Mouse (Mus musculus) kidney, adult 9 months (tissue): ENCODE results near the gene Tmem106c.

Experiments used
- DNase-seq: peaks from one replicate; pipeline ENCODE4 v3.0.0; 2022

Tmem106c gene

DNA sequence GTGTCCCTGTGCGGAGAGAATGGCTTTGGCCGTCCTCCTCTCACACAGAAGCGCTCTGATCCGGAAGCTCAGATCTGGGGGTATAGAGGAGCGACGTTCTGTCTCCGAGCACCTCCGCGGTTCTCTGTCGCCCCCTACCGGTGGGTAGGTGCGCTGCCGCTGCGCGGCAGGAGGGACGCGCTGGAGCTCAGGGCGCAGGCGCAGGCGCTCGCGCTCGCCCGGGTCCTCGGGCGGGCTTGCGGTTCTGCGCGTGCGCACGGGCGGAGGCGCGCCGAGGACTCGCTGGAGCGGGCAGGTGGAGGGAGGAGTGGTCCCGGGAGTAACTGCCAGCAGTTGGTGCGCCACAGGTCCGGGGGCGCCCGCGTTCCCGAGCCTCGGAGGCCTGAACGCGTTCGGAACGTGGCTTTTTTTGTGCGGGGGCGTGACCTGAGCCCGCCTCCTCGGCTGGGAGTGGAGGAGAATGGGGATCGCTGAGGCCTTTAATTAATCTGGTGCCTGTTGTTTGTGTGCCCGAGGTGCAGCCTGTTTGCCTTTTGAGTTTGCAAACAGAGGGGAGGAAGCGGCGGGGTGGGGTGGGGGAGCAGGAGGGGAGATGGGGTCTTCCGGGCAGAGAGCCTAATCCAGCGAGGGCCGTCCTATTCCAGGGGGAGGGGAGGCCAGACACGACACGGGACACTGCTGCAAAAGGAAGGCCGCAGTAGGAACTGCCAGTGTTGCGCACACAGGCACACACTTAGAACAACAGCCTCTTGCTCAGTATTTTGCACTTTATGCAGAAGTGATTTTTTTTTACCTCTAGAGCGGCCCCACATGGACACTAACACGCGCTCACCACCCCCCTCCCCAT, at the start of gene Tmem106c:
TSS of gene Tmem106c (plus strand) at position 212 of the 847 bp plus-strand sequence.
- peak; percentile 90 for DNase-seq

GRCm38 (mm10) chr15:97914331-97914747, 49.7 kb upstream of the Tmem106c start:
- peak; percentile 72 for DNase-seq

- DNase-seq: peak; percentile 67
Observed at GRCm38 (mm10) chr15:97917994-97918393, 46.0 kb upstream of the Tmem106c start.

DNA sequence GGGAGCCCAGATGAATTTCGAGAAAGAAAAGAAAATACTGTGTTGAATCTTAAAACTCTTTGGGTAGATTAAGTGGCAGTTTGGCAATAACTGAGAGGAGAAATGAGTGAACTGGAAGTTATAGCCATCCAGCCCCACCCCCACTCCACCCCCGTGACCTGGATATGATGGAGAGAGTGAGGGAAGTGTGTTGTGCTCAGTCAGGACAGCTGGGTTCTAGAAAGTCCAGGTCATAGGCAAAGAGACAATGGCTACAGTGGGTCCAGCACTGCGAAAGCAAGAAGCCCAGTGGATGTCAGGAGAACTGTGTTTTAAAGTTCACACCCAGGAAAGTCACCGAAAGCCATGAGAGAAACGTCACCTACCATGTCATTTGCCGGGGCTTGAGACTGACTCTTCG, 44.8 kb upstream of the Tmem106c start:
- DNase-seq: no peak

DNA sequence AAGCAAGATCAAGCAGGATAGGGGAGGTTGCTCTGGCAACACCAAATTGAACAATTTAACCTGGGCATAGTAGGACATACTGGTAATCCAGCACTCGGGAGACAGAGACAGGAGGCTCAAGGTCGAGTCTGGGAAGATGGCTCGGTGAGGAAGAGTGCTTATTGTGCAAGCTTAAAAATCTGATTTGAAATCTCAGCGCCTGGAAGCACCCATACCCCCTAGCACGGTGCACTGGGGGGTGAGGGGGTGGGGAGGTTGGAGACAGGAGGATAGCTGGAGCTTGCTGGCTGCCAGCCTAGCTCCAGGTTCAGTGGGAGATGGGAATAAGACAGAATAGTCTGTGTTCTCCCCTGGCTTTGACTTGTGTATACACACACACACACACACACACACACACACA, 43.7 kb upstream of the Tmem106c start:
- DNase-seq: no peak

DNA sequence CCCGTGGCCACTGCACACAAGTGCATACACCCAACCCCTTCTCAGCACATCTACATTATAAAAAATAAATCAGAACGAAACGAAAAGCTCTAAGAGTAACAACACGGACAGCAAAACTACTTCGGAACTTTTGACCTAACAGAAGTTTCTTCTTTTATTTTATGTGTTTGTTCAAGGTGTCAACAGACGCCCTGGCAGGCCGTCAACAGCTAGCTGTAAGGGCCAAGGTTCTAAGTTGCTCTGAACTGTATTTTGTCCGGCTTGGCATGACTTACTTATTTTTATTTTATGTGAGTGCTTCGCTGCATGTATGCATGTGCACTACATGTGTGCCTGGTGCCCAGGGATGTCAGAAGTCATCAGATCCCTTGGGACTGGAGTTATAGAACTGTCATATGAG, 42.2 kb upstream of the Tmem106c start:
- DNase-seq: no peak

DNA sequence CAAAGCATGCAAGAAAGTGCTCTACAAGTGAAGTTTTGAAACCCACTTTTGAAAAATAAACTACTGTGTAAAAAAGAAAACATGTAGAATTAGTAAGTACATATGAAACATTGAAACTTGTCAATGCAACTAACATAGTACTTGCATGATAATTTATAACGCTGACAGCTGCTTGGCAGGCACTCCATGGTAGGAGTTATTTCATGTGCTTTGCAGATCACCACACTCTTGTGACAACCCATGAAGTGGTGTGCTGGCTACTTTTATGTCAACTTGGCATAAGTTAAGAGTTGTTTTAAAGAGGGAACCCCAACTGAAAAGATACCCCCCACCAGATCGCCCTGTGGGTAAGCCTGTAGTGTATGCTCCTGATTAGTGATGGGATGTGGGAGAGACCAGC, 41.6 kb upstream of the Tmem106c start:
- no peak for DNase-seq

DNA sequence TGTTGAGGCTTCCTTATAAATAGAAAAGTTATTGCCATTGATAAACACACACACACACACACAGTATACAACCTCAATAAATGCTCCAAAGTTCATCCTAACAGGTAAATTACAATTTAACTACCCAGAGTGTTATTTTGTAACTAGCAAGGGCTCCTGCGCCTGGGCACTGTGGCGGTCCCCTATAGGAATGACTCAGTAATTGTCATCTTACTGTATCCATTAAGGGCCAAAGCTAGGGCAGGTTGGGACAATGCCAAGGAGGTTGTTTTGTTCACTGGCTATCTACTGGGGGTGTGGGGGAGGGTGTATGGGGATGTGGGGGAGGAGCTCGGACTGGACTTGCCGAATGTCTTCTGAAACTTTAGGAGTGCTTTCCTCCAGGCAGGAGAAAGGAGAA, 37.0 kb upstream of the Tmem106c start:
- peak; percentile 79 for DNase-seq

- no peak for DNase-seq
Observed at GRCm38 (mm10) chr15:97927821-97928220, 36.2 kb upstream of the Tmem106c start.

DNA sequence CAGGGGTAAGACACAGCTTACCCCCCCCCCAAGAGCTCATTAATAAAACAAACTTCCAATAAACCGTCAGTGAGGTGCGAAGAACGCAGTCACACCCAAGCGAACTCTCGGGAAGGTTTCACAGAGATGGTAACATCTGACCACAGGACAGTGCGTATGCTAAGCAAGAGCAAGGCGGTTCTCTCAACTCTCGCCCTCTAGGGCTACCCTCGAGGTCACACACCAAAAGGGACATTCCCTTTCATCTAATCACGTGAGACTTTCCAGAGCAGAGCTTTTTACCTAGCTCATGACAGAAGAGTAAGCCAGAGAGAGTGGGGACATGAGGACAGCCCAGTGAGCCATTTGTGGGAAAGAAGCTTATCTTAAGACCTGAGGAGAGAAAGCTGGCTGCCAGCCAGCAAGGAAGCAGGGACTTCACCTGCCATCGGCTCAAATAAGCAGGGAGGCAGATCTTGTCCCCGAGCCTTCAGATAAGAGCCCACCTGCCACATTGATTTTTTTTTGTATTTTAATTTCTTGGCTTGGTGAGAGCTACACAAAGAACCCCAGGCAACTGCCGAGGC, 34.7 kb upstream of the Tmem106c start:
- DNase-seq: no peak

- DNase-seq: no peak
Observed at GRCm38 (mm10) chr15:97932441-97932840, 31.6 kb upstream of the Tmem106c start.

DNA sequence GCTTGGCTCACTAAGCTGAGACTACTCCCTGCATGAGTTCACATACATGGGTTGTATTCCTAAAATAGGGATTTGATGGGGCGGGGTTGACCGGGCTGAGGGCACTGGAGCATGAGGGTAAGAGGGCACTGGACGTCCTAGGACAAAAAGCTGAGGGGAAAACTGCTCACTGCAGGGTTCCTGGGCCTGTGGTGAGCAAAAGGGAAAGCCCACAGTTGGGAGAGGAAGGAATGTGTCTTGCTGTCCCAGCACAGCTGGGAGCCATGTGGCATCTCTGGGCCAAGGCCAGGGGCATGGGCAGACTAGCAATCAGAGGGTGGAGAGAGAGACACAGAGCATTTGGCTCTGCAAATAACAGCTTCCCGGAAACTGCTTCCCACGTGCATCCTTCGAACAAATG, 25.4 kb upstream of the Tmem106c start:
- DNase-seq: peak; percentile 79

- DNase-seq: no peak
Observed at GRCm38 (mm10) chr15:97940088-97940487, 23.9 kb upstream of the Tmem106c start.

- DNase-seq: no peak
Observed at GRCm38 (mm10) chr15:97941306-97941705, 22.7 kb upstream of the Tmem106c start.

DNA sequence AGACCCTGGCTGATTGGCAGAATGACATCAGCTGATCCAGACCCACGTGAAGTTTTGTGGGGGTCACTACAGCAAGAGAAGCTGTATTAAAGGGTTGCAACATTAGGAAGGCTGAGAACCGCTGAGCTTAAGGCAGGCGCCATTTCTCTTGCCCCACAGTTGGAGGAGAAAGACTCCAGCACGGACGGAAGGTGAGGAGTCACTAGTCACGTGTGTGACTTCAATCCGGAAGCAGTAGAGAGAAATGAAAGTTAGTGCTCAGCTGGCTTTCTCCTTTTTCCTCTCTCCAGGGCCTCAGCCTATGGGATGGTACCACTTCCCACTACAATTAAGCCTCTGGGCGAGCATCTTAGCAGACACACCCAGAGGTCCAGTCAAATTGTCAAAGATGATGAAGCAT, 21.5 kb upstream of the Tmem106c start:
- DNase-seq: no peak

- DNase-seq: peak; percentile 96
Observed at GRCm38 (mm10) chr15:97943356-97943755, 20.6 kb upstream of the Tmem106c start.

DNA sequence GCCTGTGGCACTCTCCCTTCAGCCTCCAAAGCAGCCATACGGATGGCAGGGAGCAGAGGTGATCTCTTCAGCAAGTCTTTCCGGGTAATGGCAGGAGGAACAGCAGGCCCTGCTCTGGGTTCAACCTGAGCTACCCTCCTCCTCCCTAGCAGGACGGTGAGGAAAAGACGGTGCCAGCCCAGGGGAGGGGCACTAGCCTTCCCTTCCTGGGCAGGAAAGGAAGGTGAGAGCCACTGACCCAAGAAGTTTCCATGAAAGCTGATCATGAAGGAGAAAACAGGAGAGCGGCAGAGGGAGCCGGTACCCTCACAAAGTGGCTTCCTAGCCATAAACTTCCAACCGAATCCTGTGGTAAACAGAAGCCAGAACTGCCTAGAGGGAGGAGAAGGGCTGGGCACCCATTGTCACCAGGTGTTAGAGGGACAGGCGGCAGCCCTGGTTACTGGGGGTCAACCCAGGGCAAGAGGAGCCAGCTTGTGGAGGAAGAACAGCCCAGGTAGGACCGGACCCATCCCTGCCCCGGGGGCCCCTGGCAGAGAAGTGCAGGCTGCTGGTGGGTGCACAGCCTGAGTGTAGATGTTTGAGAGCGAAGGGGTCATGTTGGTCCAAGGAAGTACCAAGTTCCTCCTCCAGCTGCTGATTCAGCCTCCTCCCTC, 19.0 kb upstream of the Tmem106c start:
- peak; percentile 82 for DNase-seq

DNA sequence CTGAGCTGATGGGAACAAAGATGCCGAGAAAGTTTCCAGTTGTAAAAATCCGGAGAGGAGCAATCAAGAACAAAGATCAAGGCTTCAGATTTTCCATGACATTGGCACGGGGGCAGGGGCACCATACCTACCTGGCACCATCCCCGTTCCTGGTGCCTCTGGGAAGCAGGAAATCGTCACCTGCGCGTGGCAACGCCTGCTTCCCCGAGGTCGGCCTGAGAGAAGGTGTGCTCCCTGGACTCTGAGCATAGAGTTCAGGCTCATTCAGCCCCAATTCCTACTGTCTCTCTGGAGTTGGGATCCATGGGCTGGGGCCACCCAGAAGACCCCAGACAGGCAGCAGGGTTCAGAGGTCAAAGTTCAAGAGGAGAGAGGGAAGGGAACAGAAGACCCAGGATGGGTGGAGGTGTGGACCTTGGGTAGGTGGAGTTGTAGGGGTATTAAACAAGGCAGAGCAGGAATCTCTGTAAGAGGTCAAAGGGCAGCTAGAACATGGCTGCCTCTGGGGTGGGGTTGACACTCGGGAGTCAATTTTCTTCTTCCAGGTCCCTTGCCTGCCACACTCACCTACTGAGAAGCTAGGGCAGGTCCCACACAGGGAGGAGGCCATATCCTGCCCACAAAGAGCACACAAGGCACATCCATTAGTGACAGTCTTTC, 18.2 kb upstream of the Tmem106c start:
- DNase-seq: peak; percentile 79

GRCm38 (mm10) chr15:97948720-97949119, 15.3 kb upstream of the Tmem106c start:
- no peak for DNase-seq

DNA sequence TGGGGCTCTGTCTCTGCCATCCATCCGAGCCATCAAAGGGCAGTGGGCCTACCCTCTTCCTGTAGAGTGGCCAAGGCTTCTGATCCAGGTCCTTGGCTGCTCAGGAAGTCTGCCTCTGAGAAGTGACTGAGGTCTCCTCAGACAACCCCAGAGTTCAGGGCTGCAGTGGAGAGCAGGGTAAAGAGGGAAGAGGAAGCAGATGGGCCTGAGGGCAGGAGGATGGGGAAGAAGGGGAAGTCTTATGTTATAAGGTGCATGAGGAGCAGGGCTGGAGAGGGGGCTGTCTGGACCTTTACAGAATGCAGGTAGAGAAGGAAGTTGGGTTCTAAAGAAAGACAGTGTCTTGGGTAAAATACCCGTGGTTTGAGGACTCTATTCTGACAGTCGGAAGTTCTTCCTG, 14.3 kb upstream of the Tmem106c start:
- no peak for DNase-seq

GRCm38 (mm10) chr15:97950240-97950639, 13.8 kb upstream of the Tmem106c start:
- no peak for DNase-seq

GRCm38 (mm10) chr15:97952137-97952888, 11.7 kb upstream of the Tmem106c start:
- DNase-seq: peak; percentile 76

DNA sequence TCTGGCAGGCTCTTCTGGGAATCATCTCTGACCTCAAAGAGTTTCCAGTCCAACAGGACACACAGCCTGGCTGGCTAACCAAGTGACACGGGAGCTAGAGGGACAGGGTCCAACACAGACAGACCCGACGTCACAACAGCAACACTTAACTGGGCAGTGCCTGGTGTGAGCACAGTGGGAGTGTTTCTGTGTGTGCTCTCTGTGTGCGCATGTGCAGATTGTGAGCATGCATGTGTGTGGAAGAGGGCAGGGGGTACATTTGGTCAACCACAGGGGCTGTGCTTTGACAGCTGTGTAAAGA, 11.2 kb upstream of the Tmem106c start:
- DNase-seq: no peak
